Comparison of ENCODE assay signal across 22 mouse cellular contexts in the genomic region with DNA sequence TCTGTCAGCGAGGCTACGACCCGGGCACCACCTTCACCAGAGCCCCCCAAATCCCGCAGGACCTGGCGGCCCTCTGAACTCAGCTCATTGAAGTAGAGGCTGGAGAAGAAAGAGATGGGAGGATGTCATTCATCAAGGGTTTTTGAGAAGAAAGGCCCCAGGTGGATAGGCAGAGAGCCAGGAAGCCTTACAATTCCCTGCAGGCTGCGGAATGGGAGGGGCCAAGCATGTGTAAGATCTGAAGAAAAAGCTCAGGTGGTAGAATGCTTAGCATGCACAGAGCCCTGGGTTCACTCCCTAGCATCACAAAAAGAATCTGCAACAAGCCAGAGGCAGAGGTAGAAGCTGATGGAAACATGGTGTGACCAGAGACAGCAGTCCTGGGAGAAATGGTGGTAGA. TPM values are rescaled to one million over a fixed set of nuclear protein-coding genes. Genes with fewer than 3 reads are reported as not detected.
DNase-seq lines count a peak whose midpoint lies in the region; ATAC-seq and TF ChIP-seq lines count a peak whose summit lies in the region.
"Had no signal": no experiment of that assay in that cellular context is flagged by ENCODE, and none has a peak within 500 bp of the region (broad histone marks: within the 10 kb centered on the region; RNA-seq: fewer than 3 reads in every experiment).

No protein-coding gene starts in this region.

- no peaks in the 10 kb centered on the region for H3K36me3 ChIP-seq in hindbrain, embryonic 10.5 days
- H3K36me3 ChIP-seq in hindbrain, postnatal 0 days (ENCODE audit: insufficient read depth, low read length): no peaks in the 10 kb centered on the region
- no peaks in the 10 kb centered on the region for H3K36me3 ChIP-seq in limb, embryonic 10.5 days

- no peak overlapping the region for H3K4me2 ChIP-seq in hindbrain, postnatal 0 days (ENCODE audit: low read depth, low read length)
- H3K4me2 ChIP-seq: embryonic facial prominence, embryonic 13.5 days; heart, embryonic 13.5 days had no signal

- no peaks in the 10 kb centered on the region for H3K9me3 ChIP-seq in hindbrain, embryonic 10.5 days
- no peaks in the 10 kb centered on the region for H3K9me3 ChIP-seq in hindbrain, postnatal 0 days (ENCODE audit: low read length)
- no peaks in the 10 kb centered on the region for H3K9me3 ChIP-seq in limb, embryonic 10.5 days (replicated peaks)
- H3K9me3 ChIP-seq: embryonic facial prominence, embryonic 13.5 days; heart, embryonic 13.5 days had no signal

- no peak for TF ChIP-seq CTCF in hindbrain, postnatal 0 days (IDR thresholded peaks at IDR 0.05; ENCODE audit: low read depth)
- no peak for TF ChIP-seq CTCF in brain, embryonic 14.5 days (IDR thresholded peaks at IDR 0.05; ENCODE audit: borderline replicate concordance, extremely low read depth, insufficient read depth, insufficient read length)

- no peak for DNase-seq in hindbrain, embryonic 10.5 days (ENCODE audit: low spot score)
- no peak for DNase-seq in hindbrain, postnatal 0 days (ENCODE audit: low spot score)
- DNase-seq in brain, embryonic 14.5 days (ENCODE audit: low read depth): peak; percentile 41
- DNase-seq in limb, embryonic 10.5 days (ENCODE audit: low spot score): no peak
- peak; percentile 60 to 70 for DNase-seq in thymus, postnatal 10 days (ENCODE audit: low spot score in 2 of 2)
- DNase-seq in kidney, postnatal 36 days: no peak
- no peak for DNase-seq in lung, postnatal 36 days
- DNase-seq: cerebellum, adult 11 months; gastrocnemius, postnatal 36 days; right cerebral cortex, postnatal 4 days had no signal

- H3K4me1 ChIP-seq in hindbrain, embryonic 10.5 days (replicated peaks): peaks cover 56% of the 10 kb centered on the region
- peaks cover 16% of the 10 kb centered on the region for H3K4me1 ChIP-seq in hindbrain, postnatal 0 days (ENCODE audit: insufficient read depth, low read length)
- H3K4me1 ChIP-seq in limb, embryonic 10.5 days: peaks cover 47% of the 10 kb centered on the region

- no peak overlapping the region for H3K9ac ChIP-seq in hindbrain, postnatal 0 days (replicated peaks; ENCODE audit: low read length)
- H3K9ac ChIP-seq: embryonic facial prominence, embryonic 13.5 days; heart, embryonic 13.5 days; liver, embryonic 14.5 days had no signal

- no peak for ATAC-seq in hindbrain, postnatal 0 days
- ATAC-seq in megakaryocyte, adult 5-6 weeks (ENCODE audit: poor library complexity, severe bottlenecking): no peak
- ATAC-seq: intestine, postnatal 0 days; lung, postnatal 0 days had no signal

- no peak for TF ChIP-seq POLR2A in brain, embryonic 14.5 days (IDR thresholded peaks at IDR 0.05; ENCODE audit: borderline replicate concordance, extremely low read depth, insufficient read depth, insufficient read length, poor library complexity, severe bottlenecking)

- 75% methylated on average over 6 of the region's 6 CpGs for WGBS in hindbrain, embryonic 10.5 days
- WGBS in hindbrain, postnatal 0 days: 75% methylated on average over 6 of the region's 6 CpGs
- WGBS in limb, embryonic 10.5 days: 75% methylated on average over 6 of the region's 6 CpGs

- no peak overlapping the region for H3K4me3 ChIP-seq in hindbrain, embryonic 10.5 days
- no peak overlapping the region for H3K4me3 ChIP-seq in hindbrain, postnatal 0 days (ENCODE audit: low read length)
- H3K4me3 ChIP-seq in limb, embryonic 10.5 days: no peak overlapping the region
- H3K4me3 ChIP-seq: embryonic facial prominence, embryonic 13.5 days; heart, embryonic 13.5 days had no signal

- H3K27me3 ChIP-seq in hindbrain, embryonic 10.5 days (ENCODE audit: insufficient read depth, poor library complexity, severe bottlenecking): peaks cover 16% of the 10 kb centered on the region; the same call in 1 of the 2 replicates
- no peaks in the 10 kb centered on the region for H3K27me3 ChIP-seq in hindbrain, postnatal 0 days (ENCODE audit: insufficient read depth, low read length)
- peaks cover 22% of the 10 kb centered on the region; the same call in 1 of the 2 replicates for H3K27me3 ChIP-seq in limb, embryonic 10.5 days (ENCODE audit: low read depth, poor library complexity, severe bottlenecking)
- H3K27me3 ChIP-seq: CH12.LX had no signal

- peak overlapping the region; percentile 64 for H3K27ac ChIP-seq in hindbrain, embryonic 10.5 days
- no peak overlapping the region for H3K27ac ChIP-seq in hindbrain, postnatal 0 days
- H3K27ac ChIP-seq in limb, embryonic 10.5 days: peak overlapping the region; percentile 83; the same call in 1 of the 2 replicates
- H3K27ac ChIP-seq: embryonic facial prominence, embryonic 13.5 days; heart, embryonic 13.5 days; kidney, postnatal 0 days; liver, embryonic 14.5 days had no signal

RNA-seq across cellular contexts. Expression of gene Pdzd3, which starts 2.2 kb away (rescaled TPM):
- 0.14 TPM in 1 of 2 replicates, not detected in the other for polyA plus RNA-seq in hindbrain, embryonic 10.5 days (2016; fragmentation: Nextera tagmentation; extraction: Ambion mirVana)
- 0.31 TPM in 1 of 2 replicates, not detected in the other for total RNA-seq in hindbrain, postnatal 0 days (2014; rRNA removed)
- polyA plus RNA-seq in hindbrain, postnatal 0 days (2015; fragmentation: Nextera tagmentation; extraction: Ambion mirVana): 0.13 and 0.34 TPM in 2 replicates
- polyA plus RNA-seq in brain, embryonic 14.5 days (2012; rRNA removed): 0.57 and 0.78 TPM in 2 replicates
- polyA plus RNA-seq in limb, embryonic 10.5 days (2016; fragmentation: Nextera tagmentation; extraction: Ambion mirVana): 0.13 TPM in 1 of 2 replicates, not detected in the other
- total RNA-seq in megakaryocyte, adult 5-6 weeks (2015): 0.07 and 0.34 TPM in 2 replicates
- not detected in 2 replicates for total RNA-seq in megakaryocyte, adult 5-6 weeks (2017)
- total RNA-seq: adrenal gland, adult 18-20 months; megakaryocyte-erythroid progenitor cell, adult 5-6 weeks had no signal
- polyA plus RNA-seq: neural tube, embryonic 11.5 days had no signal

RNA-seq across cellular contexts. Expression of gene Ccdc153, which starts 13.0 kb away (rescaled TPM):
- not detected in 2 replicates for polyA plus RNA-seq in hindbrain, embryonic 10.5 days (2016; fragmentation: Nextera tagmentation; extraction: Ambion mirVana)
- total RNA-seq in hindbrain, postnatal 0 days (2014; rRNA removed): 1.0 TPM in 1 of 2 replicates, not detected in the other
- polyA plus RNA-seq in hindbrain, postnatal 0 days (2015; fragmentation: Nextera tagmentation; extraction: Ambion mirVana): 2.2 and 2.6 TPM in 2 replicates
- 0.15 TPM in 1 of 2 replicates, not detected in the other for polyA plus RNA-seq in brain, embryonic 14.5 days (2012; rRNA removed)
- not detected in 2 replicates for polyA plus RNA-seq in limb, embryonic 10.5 days (2016; fragmentation: Nextera tagmentation; extraction: Ambion mirVana)
- not detected in 2 replicates for total RNA-seq in megakaryocyte, adult 5-6 weeks (2015)
- total RNA-seq in megakaryocyte, adult 5-6 weeks (2017): not detected in 2 replicates
- total RNA-seq: CH12.LX; gastrocnemius, postnatal 36 days; hematopoietic stem cell, adult 5-6 weeks; megakaryocyte-erythroid progenitor cell, adult 5-6 weeks had no signal
- polyA plus RNA-seq: embryonic facial prominence, embryonic 13.5 days; heart, embryonic 13.5 days; intestine, postnatal 0 days; kidney, postnatal 0 days; liver, embryonic 14.5 days; neural tube, embryonic 11.5 days had no signal

RNA-seq across cellular contexts. Expression of gene Nlrx1, which starts 15.0 kb away (rescaled TPM):
- 2.4 and 3.3 TPM in 2 replicates for polyA plus RNA-seq in hindbrain, embryonic 10.5 days (2016; fragmentation: Nextera tagmentation; extraction: Ambion mirVana)
- total RNA-seq in hindbrain, postnatal 0 days (2014; rRNA removed): 5.7 and 12.7 TPM in 2 replicates
- polyA plus RNA-seq in hindbrain, postnatal 0 days (2015; fragmentation: Nextera tagmentation; extraction: Ambion mirVana): 5.1 and 6.9 TPM in 2 replicates
- polyA plus RNA-seq in brain, embryonic 14.5 days (2012; rRNA removed): 4.0 and 4.5 TPM in 2 replicates
- 2.1 and 3.3 TPM in 2 replicates for polyA plus RNA-seq in limb, embryonic 10.5 days (2016; fragmentation: Nextera tagmentation; extraction: Ambion mirVana)
- 9.5 and 13.1 TPM in 2 replicates for total RNA-seq in megakaryocyte, adult 5-6 weeks (2015)
- 12.1 and 12.4 TPM in 2 replicates for total RNA-seq in megakaryocyte, adult 5-6 weeks (2017)

RNA-seq across cellular contexts. Expression of gene Cbl, which starts 19.6 kb away (rescaled TPM):
- 21.1 and 22.8 TPM in 2 replicates for polyA plus RNA-seq in hindbrain, embryonic 10.5 days (2016; fragmentation: Nextera tagmentation; extraction: Ambion mirVana)
- total RNA-seq in hindbrain, postnatal 0 days (2014; rRNA removed): 24.2 and 30.5 TPM in 2 replicates
- 13.2 and 14.3 TPM in 2 replicates for polyA plus RNA-seq in hindbrain, postnatal 0 days (2015; fragmentation: Nextera tagmentation; extraction: Ambion mirVana)
- 24.5 and 30.7 TPM in 2 replicates for polyA plus RNA-seq in brain, embryonic 14.5 days (2012; rRNA removed)
- 19.6 and 23.9 TPM in 2 replicates for polyA plus RNA-seq in limb, embryonic 10.5 days (2016; fragmentation: Nextera tagmentation; extraction: Ambion mirVana)
- total RNA-seq in megakaryocyte, adult 5-6 weeks (2015): 179 and 180 TPM in 2 replicates
- 45.3 and 70.2 TPM in 2 replicates for total RNA-seq in megakaryocyte, adult 5-6 weeks (2017)

RNA-seq across cellular contexts. Expression of gene Abcg4, which starts 35.0 kb away (rescaled TPM):
- 4.3 and 7.2 TPM in 2 replicates for polyA plus RNA-seq in hindbrain, embryonic 10.5 days (2016; fragmentation: Nextera tagmentation; extraction: Ambion mirVana)
- total RNA-seq in hindbrain, postnatal 0 days (2014; rRNA removed): 59.1 and 69.6 TPM in 2 replicates
- 21.0 and 24.1 TPM in 2 replicates for polyA plus RNA-seq in hindbrain, postnatal 0 days (2015; fragmentation: Nextera tagmentation; extraction: Ambion mirVana)
- polyA plus RNA-seq in brain, embryonic 14.5 days (2012; rRNA removed): 72.9 and 77.1 TPM in 2 replicates
- 1.9 and 4.6 TPM in 2 replicates for polyA plus RNA-seq in limb, embryonic 10.5 days (2016; fragmentation: Nextera tagmentation; extraction: Ambion mirVana)
- 1.3 and 3.9 TPM in 2 replicates for total RNA-seq in megakaryocyte, adult 5-6 weeks (2015)
- 1.1 and 1.7 TPM in 2 replicates for total RNA-seq in megakaryocyte, adult 5-6 weeks (2017)

Comparison
In these comparisons a context has a peak if more than half of its experiments do, and no peak if none do; other contexts are left out.
1. DNase-seq: peak in brain, embryonic 14.5 days (single experiment) and thymus, postnatal 10 days (2 of 2); none in hindbrain, embryonic 10.5 days (single experiment), hindbrain, postnatal 0 days (single experiment), limb, embryonic 10.5 days (single experiment), kidney, postnatal 36 days (0 of 2) and lung, postnatal 36 days (single experiment).